Mouse (Mus musculus): Measurements from ENCODE around the gene Ezh2.

Ezh2 gene

GRCm38 (mm10) chr6:47561426-47561825 lies 33.7 kb downstream of the Ezh2 start:
- H3K27me3 ChIP-seq (ENCODE audit: insufficient read depth, low read length): no peaks in the 10 kb centered on the region
- peaks cover 97% of the 10 kb centered on the region for H3K36me3 ChIP-seq (ENCODE audit: insufficient read depth, low read length)
- H3K4me1 ChIP-seq (replicated peaks; ENCODE audit: low read depth, low read length): peaks cover 17% of the 10 kb centered on the region
- no peaks in the 10 kb centered on the region for H3K9me3 ChIP-seq (ENCODE audit: low read length)
- H3K4me3 ChIP-seq (replicated peaks; ENCODE audit: low read length): no peak overlapping the region
- no peak for TF ChIP-seq POU5F1 (IDR thresholded peaks at IDR 0.05; ENCODE audit: borderline replicate concordance, low read length)

- Histone ChIP-seq H3K4me3 (replicated peaks; ENCODE audit: low read length) (no peak overlapping the region), H3K27me3 (ENCODE audit: insufficient read depth, low read length) (no peaks in the 10 kb centered on the region), H3K4me1 (replicated peaks; ENCODE audit: low read depth, low read length) (peaks cover 17% of the 10 kb centered on the region), H3K36me3 (ENCODE audit: insufficient read depth, low read length) (peaks cover 97% of the 10 kb centered on the region), H3K9me3 (ENCODE audit: low read length) (no peaks in the 10 kb centered on the region)
- TF ChIP-seq POU5F1 (IDR thresholded peaks at IDR 0.05; ENCODE audit: borderline replicate concordance, low read length) (no peak), NANOG (IDR thresholded peaks at IDR 0.05; ENCODE audit: borderline replicate concordance, low read length) (no peak), CTCF (conservative IDR thresholded peaks at IDR 0.05; ENCODE audit: low read length) (no peak)
These were observed 34.3 kb downstream of the Ezh2 start for GRCm38 (mm10) chr6:47560846-47561245.

DNA sequence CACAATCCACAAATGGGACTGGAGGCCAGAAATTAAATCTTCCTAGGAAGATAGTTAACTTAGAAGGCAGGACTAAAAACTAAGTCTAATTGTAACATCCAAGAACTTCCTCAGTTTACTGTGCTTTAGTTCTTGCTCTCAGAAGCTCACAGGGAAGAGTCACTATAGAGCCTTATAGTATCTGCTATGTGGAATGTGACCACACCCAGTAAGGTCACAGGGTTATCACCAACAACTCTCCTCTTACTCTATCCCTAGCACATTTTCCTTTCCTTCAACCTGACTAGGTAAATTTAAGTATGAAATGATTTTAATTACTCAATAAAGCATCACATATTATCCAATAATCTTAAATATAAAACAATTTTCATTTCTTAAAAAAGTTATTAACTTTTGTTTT lies 34.7 kb downstream of the Ezh2 start:
- no peaks in the 10 kb centered on the region for H3K9me3 ChIP-seq (ENCODE audit: low read length)
- peaks cover 17% of the 10 kb centered on the region for H3K4me1 ChIP-seq (replicated peaks; ENCODE audit: low read depth, low read length)
- H3K36me3 ChIP-seq (ENCODE audit: insufficient read depth, low read length): peaks cover 97% of the 10 kb centered on the region
- TF ChIP-seq NANOG (IDR thresholded peaks at IDR 0.05; ENCODE audit: borderline replicate concordance, low read length): no peak
- TF ChIP-seq CTCF (conservative IDR thresholded peaks at IDR 0.05; ENCODE audit: low read length): no peak
- no peaks in the 10 kb centered on the region for H3K27me3 ChIP-seq (ENCODE audit: insufficient read depth, low read length)
- no peak overlapping the region for H3K4me3 ChIP-seq (replicated peaks; ENCODE audit: low read length)

DNA sequence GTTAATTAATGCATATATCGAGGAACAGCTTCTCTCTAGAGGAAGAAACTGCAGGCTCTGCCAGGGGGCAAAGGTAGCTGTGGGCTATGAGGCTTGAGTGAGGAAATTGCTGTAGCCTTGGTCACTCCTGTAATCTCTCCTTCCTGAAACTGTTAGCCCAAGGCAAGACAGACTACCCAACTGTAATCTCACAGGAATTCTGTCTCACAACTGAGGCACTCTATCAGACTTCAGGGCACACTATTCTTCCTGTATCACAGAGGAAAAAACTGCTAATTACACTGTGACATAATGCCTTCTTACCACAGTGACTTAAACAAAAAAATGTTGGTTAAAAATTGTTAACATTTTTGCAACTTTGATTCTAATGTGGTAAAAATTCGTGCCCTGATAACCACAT lies 35.9 kb downstream of the Ezh2 start:
- TF ChIP-seq POU5F1 (IDR thresholded peaks at IDR 0.05; ENCODE audit: borderline replicate concordance, low read length): no peak
- TF ChIP-seq NANOG (IDR thresholded peaks at IDR 0.05; ENCODE audit: borderline replicate concordance, low read length): no peak
- no peak for TF ChIP-seq CTCF (conservative IDR thresholded peaks at IDR 0.05; ENCODE audit: low read length)
- Histone ChIP-seq H3K27me3 (ENCODE audit: insufficient read depth, low read length) (no peaks in the 10 kb centered on the region), H3K4me3 (replicated peaks; ENCODE audit: low read length) (no peak overlapping the region), H3K9me3 (ENCODE audit: low read length) (no peaks in the 10 kb centered on the region), H3K4me1 (replicated peaks; ENCODE audit: low read depth, low read length) (peaks cover 15% of the 10 kb centered on the region), H3K36me3 (ENCODE audit: insufficient read depth, low read length) (peaks cover 97% of the 10 kb centered on the region)

GRCm38 (mm10) chr6:47552280-47552679 lies 42.9 kb downstream of the Ezh2 start:
- Histone ChIP-seq H3K9me3 (ENCODE audit: low read length) (no peaks in the 10 kb centered on the region), H3K4me1 (replicated peaks; ENCODE audit: low read depth, low read length) (no peaks in the 10 kb centered on the region; the same call in 1 of the 2 replicates), H3K4me3 (replicated peaks; ENCODE audit: low read length) (no peak overlapping the region), H3K36me3 (ENCODE audit: insufficient read depth, low read length) (peaks cover 98% of the 10 kb centered on the region), H3K27me3 (ENCODE audit: insufficient read depth, low read length) (no peaks in the 10 kb centered on the region)
- no peak for TF ChIP-seq CTCF (conservative IDR thresholded peaks at IDR 0.05; ENCODE audit: low read length)
- no peak for TF ChIP-seq NANOG (IDR thresholded peaks at IDR 0.05; ENCODE audit: borderline replicate concordance, low read length)
- no peak for TF ChIP-seq POU5F1 (IDR thresholded peaks at IDR 0.05; ENCODE audit: borderline replicate concordance, low read length)

DNA sequence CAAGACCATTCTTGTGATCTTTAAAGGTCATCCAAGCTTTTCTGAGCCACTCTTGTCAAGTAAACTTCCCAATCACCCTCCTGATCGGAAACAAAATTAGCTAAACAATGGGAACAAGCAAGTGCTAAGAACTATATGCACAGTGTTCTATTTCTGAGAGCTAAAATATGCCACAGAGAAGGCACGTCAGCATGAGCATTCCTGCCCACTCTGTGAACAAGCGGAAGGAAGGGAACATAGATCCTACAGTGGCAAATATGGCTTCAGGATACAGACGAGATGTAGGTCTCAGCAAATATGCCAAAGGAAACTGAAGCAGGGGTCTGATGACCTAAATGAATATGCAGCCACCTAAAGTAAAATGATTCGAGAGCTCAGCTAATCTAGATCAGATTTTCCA lies 59.8 kb downstream of the Ezh2 start:
- no peaks in the 10 kb centered on the region for H3K9me3 ChIP-seq (ENCODE audit: low read length)
- H3K36me3 ChIP-seq (ENCODE audit: insufficient read depth, low read length): peaks cover 73% of the 10 kb centered on the region
- H3K4me3 ChIP-seq (replicated peaks; ENCODE audit: low read length): no peak overlapping the region
- H3K4me1 ChIP-seq (replicated peaks; ENCODE audit: low read depth, low read length): no peaks in the 10 kb centered on the region
- H3K27me3 ChIP-seq (ENCODE audit: insufficient read depth, low read length): no peaks in the 10 kb centered on the region
- TF ChIP-seq CTCF (conservative IDR thresholded peaks at IDR 0.05; ENCODE audit: low read length): no peak
- TF ChIP-seq POU5F1 (IDR thresholded peaks at IDR 0.05; ENCODE audit: borderline replicate concordance, low read length): no peak
- TF ChIP-seq NANOG (IDR thresholded peaks at IDR 0.05; ENCODE audit: borderline replicate concordance, low read length): no peak

- TF ChIP-seq CTCF (conservative IDR thresholded peaks at IDR 0.05; ENCODE audit: low read length): no peak
- TF ChIP-seq NANOG (IDR thresholded peaks at IDR 0.05; ENCODE audit: borderline replicate concordance, low read length): no peak
- TF ChIP-seq POU5F1 (IDR thresholded peaks at IDR 0.05; ENCODE audit: borderline replicate concordance, low read length): no peak
- Histone ChIP-seq H3K27me3 (ENCODE audit: insufficient read depth, low read length) (no peaks in the 10 kb centered on the region), H3K9me3 (ENCODE audit: low read length) (no peaks in the 10 kb centered on the region), H3K36me3 (ENCODE audit: insufficient read depth, low read length) (peaks cover 96% of the 10 kb centered on the region), H3K4me1 (replicated peaks; ENCODE audit: low read depth, low read length) (no peaks in the 10 kb centered on the region), H3K4me3 (replicated peaks; ENCODE audit: low read length) (no peak overlapping the region)
These were observed 62.6 kb downstream of the Ezh2 start for GRCm38 (mm10) chr6:47532547-47532946.

GRCm38 (mm10) chr6:47527655-47528054 lies 67.5 kb downstream of the Ezh2 start:
- no peaks in the 10 kb centered on the region for H3K4me1 ChIP-seq (replicated peaks; ENCODE audit: low read depth, low read length)
- no peaks in the 10 kb centered on the region for H3K27me3 ChIP-seq (ENCODE audit: insufficient read depth, low read length)
- no peak for TF ChIP-seq NANOG (IDR thresholded peaks at IDR 0.05; ENCODE audit: borderline replicate concordance, low read length)
- TF ChIP-seq CTCF (conservative IDR thresholded peaks at IDR 0.05; ENCODE audit: low read length): no peak
- TF ChIP-seq POU5F1 (IDR thresholded peaks at IDR 0.05; ENCODE audit: borderline replicate concordance, low read length): no peak
- no peak overlapping the region for H3K4me3 ChIP-seq (replicated peaks; ENCODE audit: low read length)
- H3K9me3 ChIP-seq (ENCODE audit: low read length): no peaks in the 10 kb centered on the region
- peaks cover 100% of the 10 kb centered on the region for H3K36me3 ChIP-seq (ENCODE audit: insufficient read depth, low read length)

- TF ChIP-seq CTCF (conservative IDR thresholded peaks at IDR 0.05; ENCODE audit: low read length): no peak
- no peak for TF ChIP-seq POU5F1 (IDR thresholded peaks at IDR 0.05; ENCODE audit: borderline replicate concordance, low read length)
- no peak for TF ChIP-seq NANOG (IDR thresholded peaks at IDR 0.05; ENCODE audit: borderline replicate concordance, low read length)
- Histone ChIP-seq H3K4me1 (replicated peaks; ENCODE audit: low read depth, low read length) (no peaks in the 10 kb centered on the region), H3K4me3 (replicated peaks; ENCODE audit: low read length) (no peak overlapping the region), H3K27me3 (ENCODE audit: insufficient read depth, low read length) (no peaks in the 10 kb centered on the region), H3K9me3 (ENCODE audit: low read length) (no peaks in the 10 kb centered on the region), H3K36me3 (ENCODE audit: insufficient read depth, low read length) (peaks cover 100% of the 10 kb centered on the region)
These were observed 68.0 kb downstream of the Ezh2 start for GRCm38 (mm10) chr6:47527129-47527528.
